Mouse (Mus musculus) cerebellum, postnatal 36 days (tissue): ENCODE measurements around the gene Prmt3.

Experiments
- DNase-seq, 2 experiments: peaks; one replicate each; pipeline ENCODE4 v3.0.0; 2021 to 2022; ENCODE audit warnings: mixed read lengths in 2 of 2

The Prmt3 gene

DNA sequence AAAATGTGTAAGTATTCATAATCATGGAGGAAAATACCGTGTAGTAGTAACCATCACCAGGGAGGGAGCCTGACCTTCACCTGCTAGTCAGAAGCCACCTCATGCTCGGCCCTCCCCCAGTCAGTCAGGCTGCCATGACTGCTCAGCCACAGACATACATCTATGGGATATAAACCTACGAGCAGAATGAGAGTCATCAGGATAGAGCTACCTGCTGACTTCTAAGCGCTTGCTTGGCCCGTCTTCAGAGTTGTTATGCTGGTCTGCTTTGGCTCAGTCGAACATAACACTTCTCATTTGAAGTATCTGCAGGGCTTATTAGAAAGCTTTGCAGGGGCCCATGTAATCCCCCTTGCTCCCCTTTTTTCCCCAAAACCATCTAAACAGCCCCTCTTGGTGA, 25.4 kb downstream of the Prmt3 start:
- no peak for DNase-seq

DNA sequence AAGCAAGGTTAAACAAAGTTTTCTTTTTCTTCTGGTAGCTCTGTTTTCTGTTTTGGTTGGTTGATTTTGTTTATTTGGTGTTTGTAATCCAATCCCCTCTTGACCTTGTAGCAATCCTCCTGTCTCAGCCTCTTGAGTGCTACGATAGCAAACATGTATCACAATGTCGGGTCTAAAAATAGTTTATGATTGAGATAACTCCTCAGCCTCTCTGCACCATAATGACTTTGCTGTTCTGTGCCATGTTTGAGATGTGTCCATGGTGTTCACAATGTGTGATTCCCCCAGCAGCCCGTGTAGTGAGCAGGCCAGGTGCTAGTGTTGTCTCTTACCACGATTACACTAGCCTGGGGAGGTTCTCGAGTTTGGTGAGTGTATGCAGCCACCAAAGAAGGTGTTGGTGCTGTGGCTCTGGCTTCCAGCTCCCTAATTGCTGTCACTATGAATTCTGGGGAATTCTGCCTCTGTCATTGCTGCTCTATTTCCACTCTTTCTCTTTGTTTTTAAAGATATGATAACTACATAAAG, 26.6 kb downstream of the Prmt3 start:
- DNase-seq = no peak

DNA sequence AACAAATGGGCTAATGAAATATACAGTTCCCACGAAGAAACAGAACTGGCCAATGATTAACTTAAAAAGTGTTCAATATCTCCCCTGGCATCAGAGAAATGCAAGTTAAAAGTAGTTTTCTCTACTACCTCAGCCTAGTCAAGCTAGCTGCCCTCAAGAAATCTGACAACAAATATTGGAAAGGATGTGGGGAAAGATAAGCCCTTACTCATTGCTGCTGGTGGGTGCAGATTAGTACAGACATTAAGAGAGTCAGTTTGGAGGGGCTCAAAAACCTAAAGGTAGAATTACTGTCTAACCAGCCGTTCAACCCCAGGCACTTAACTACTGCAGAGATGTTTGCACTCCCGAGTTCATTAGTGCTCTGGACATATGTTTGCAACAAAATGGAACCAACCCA, 27.5 kb downstream of the Prmt3 start:
- no peak for DNase-seq

DNA sequence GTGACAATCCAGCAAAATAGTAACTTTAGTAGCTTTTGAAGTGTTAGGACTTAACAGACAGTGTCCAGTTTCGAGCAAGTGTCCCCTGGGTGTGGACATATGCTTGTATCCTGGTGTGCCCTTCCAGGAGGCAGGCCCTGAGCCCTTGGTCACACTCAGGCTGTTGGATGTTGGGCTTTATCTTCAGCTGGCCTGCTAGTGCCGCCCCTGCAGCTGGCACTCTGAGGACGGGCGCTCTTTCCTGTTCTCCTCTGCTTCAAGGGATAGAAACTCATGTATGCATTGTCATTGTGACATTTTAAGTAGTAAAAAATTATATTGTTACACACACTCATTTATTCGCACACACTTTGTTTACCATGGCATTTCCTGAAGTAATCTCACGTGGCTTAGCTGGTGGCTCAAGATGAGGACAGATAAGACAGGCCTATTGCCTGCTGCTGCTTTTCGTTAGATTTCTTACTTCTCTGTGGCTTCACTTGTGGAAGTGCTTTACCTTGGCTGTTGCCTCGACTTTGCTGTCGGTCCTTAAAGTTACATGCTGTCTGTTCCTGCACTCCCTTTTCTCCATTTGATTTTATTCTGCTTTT, 29.0 kb downstream of the Prmt3 start:
- DNase-seq = no peak

DNA sequence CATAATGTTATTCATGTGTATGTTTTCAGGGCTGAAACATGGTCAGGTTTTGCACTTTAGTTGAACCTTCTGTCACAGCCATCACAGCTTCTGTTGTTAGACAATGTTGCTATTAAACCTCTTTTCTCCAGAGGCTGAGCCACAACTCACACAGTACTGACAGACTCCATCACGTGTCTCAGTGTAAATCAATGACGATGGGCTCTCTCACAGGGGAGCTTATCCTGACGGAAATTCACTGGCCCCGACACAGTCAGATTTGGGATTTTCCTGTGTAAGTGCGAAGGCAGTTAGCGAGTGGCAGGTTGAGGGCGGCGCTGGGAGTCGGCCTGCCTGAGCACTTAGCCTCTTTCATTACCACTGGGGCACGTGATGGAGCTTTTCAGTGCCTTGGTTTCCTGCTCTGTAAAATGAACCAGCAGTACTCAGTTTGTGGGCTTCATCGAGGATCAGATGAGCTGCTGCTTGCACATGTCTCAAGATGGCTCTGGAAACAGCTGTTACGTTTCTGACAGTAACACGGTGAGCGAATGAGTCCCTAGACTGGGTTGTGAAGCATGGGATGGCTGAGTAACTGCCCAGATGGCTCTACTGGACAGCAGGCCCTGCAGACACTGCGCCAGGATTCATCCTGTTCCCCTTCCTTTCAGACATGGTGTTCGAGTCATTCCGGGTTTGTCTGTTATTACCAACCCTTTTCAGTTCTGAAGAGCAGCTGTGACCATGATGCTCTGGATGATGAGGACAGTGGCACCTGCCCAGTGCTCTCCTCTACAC, 29.9 kb downstream of the Prmt3 start:
- DNase-seq = no peak

DNA sequence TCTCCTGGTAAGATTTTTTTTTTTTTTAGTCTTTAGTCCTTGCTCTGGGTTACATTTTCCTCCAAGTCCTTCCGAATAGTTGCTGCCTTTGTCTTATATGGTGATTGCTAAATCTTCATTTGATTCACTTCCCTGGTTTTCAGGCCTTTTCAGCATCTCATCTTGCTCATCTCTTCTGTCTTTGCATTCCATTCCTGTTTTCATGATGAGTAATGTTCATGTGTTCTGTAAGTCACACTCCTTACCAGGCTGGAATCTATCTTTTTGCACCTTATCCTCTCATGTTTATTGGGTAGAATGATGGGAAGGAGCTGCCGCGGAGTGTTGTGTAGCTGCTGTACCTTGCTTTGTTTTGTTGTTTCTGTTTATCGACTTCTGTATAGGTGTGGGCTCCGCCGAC, 31.0 kb downstream of the Prmt3 start:
- DNase-seq = no peak

DNA sequence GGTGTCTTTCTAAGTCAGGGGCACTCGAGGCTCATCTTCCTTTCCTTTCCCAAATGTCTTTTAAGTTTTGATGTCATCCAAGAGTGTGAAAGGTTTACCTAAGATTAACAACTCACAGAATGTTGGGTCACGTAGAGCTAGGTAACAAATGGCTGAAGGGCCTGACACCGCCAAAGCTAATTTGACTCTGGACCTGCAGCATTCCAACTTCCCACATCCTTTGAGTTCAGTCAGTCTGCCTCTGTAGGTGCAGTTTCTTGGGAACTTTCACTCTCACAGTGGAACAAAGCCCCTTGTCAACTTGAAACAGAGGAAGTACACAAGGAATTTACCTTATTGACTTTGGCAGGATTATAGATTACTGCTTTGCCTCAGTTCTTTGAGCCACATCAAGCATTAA, 31.4 kb downstream of the Prmt3 start:
- DNase-seq = no peak

DNA sequence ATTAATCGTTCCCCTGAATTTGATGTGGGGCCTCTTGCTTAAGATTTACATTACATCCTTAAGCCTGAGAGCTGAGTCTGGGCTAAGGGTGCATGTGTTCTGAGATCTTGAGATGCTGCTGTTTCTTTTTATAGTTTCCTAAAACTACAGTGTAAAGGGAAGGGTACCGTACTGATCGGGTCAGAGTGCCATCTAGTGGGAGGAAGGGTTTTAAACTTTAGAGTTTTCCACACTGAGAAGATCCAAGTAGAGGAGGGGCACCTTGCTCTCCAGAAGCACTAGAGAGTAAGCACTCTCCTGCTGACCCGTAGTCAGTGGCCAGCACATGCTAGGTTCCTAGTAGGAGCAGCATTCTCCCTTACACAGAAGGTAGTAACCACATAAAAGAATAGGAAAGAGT, 33.2 kb downstream of the Prmt3 start:
- DNase-seq = no peak

DNA sequence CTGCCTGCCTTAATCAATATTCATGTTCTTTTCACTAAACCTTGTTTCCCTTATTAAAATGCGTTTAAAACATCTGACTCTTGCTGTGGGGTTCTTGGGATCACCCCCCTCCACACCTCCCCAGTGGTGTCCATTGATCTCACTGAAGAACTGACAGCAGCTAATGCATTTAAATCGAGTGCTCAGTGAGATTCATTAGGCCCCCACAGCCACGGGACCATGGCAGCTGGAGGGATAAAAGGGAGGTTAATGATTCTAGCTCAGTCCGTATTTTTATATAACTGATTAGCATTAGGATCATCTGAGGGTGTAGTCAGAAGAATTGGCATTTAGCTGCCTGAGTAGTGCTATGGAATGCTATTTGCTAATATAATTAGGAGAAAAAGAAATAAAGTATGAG, 41.2 kb downstream of the Prmt3 start:
- no peak for DNase-seq

DNA sequence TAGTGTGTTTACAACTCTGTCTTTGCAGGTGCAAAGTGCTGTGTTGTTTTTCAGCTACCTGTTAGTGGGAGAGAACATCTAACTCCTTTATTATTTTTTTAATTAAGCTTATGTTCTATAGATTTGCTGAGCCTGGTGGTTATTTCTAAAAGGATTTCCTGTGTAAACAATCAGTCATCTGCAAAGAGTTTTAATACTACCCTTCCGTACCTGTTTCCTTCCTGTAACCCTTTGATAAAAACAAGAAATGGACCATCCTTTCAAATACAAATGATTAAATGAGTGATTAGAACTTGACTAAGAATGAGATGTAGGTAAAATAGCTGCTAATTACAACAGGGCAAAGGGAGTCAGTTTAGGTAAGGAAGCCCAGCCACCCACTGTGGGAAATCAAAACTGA, 43.2 kb downstream of the Prmt3 start:
- DNase-seq = no peak

DNA sequence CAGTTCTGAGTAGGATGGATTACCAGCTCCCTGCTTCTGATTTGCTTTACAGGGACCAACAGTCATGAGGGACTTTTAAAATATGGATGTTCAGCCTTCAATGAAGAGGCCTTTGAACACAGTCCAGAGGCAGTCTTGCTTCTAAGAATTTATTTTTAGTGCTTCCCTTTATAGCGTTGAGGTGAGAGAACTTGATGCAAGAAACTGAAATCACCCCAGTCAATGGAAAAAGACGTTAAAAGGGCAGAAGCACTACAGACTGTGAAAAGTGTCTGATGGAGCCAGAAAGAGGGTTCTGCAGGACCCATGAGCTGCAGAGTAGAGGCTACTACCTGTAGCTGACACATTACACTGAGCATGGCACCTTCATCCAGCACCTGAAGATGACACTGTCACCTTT, 43.9 kb downstream of the Prmt3 start:
- DNase-seq = no peak

DNA sequence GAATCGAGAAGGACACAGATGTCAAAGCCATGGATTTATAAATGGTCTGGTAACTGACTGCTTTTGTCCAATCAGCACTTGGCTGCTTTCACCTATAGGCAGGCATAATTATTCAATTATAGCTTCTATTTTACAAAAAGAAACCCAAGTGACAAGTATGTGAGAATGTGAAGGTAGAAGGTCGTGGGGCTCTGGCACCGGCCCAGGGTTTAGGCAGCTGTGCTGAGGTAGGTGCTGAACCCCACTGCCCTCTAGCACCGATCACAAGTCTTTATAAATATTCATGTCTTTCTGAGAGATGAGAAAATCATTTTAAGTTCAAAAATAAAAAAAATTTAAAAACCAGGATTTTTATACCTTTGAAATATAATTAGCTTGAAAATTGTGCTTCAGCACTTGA, 45.4 kb downstream of the Prmt3 start:
- DNase-seq = no peak

DNA sequence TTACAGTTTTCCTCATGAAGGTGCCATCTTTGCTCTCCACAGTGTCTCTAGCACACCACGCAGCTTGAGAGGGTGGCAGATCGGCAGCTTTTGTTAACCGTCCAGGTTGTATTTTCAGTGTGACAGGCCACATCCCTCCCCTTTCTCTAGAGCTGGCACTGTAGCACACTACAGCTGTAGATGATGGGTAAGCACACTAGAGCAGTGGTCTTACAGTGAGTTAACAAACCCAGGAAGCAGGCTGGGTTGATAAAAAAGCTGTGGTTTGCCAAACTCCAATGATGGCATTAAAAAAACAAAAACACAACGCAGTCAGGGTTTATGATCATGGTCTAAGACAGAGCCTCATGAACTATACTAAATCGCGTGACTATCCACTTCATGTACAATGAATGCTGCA, 45.9 kb downstream of the Prmt3 start:
- DNase-seq = no peak

DNA sequence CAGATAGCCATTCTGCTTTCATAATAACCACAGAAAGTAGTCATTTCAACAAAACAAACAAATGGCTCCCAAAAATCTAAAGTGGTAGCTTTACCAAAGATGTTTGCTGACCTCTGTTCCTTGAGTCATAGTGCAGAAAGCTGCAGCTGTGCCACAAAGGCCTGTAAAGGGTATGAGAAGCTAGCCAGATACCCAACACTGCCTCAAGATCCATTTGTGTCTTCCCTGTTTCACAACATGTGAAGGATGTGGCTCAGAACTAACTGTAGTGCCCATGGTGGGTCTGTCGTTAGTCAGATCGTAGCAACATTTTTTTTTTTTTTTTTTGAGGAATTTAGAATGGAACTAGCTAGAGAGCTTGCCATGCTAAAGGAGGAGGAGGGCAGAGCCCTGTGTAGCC, 46.4 kb downstream of the Prmt3 start:
- no peak for DNase-seq

DNA sequence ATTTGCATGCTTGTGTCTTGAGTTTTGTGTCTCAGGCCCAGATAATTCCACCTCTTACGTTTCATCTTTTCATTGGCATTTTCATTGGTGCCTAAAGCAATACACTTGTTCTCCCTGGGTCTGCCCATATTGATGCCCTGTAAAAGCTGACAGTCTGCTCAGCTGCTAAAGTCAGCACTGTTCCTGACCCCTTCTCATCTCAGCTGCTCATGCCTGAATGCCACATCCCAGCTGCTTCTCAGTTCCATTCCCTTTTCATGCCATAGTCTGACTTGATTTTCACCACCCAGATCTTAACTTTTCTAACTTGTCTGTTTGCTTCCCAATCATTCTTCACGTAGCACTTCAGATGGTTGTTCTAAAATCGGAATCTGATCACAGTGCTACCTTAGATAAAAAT, 47.3 kb downstream of the Prmt3 start:
- no peak for DNase-seq

DNA sequence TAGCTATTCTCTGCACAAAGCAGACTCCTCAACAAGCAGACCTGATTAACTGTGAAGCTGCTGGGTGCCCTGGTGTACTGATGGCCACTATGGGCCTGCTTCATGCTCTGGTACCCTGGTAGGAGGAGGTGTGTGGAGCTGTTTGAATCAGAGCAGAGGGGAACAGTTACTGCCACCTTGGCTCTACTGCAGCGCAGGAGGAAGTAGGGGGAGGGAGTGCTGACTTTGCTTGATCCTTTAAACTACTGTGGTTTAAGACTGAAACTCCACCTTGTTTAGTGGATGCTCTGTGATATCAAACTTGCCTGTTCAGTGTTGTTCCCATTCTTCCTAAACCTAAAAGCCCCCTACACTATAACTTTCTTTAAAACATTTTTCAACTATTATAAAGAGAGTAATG, 49.8 kb downstream of the Prmt3 start:
- DNase-seq = no peak

DNA sequence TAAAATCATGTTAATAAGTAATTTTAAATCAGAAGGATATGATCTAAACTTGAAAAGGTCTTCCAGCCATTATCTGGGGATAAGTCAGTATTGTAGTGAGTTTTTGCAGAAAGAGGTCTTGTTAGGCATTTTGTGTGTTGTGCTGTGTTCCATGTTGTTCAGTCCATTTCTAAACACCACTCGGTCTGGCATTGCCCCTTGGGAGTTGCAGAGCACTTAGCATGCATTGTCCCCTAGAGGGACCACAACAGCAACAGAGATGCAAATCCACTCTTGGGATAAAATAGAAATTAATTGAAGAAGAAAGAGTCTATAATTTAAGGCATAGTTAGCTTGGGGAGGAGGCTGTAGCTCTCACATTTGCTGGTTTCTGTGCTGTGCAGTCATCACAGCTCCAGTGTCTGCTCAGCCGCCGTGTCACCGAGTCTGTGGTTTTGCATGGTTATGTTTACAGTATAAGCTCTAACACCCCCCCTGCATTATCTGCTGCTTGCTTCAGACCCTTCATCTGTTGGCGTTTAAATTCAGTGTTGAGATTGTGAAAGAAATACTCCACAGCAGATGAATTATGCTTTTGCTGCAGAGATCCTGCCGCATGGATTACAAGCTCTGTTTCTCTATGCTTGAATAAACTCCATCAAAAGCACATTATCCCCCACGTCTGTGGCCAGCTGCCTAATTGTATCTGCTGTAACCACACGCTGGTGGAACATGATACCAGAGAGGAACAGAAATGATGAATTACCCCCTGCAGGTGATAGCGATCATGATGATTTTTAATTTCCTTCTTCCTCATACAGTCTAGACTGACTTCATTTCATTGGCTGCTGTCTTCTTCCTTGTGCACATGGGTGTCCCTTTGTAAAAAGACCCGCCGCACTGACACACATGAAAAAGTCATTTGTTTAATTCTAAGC, 64.5 kb downstream of the Prmt3 start:
- DNase-seq = no peak

DNA sequence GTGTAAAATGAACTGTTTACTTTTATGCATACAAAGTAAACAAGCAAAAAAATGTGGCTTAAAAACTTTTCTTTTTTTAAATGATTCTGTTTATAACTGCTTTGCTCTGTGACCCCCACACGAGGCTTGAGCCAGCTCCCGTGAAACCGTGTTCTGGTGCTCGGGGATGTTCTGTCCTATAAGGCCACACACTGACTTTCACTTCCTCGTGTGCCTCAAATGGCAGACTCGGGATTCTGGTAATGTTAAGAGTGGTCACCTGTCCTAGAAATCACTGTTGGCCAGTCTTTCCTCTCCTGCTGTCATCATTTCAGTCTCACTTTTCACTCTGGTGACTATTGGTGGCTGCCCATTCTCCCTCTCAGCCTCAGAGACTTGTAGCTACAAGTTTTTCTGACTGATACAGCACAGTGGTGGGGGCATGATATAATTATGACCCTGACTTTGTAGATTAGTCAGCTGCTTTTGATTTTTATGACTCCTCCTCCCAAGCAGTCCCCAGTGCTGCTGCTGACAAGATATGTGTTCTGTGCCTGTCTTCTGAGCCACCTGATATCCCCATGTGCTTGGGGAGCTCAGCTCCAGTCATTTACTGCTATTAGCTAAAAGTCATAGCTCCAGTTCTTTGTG, 65.3 kb downstream of the Prmt3 start:
- no peak for DNase-seq

DNA sequence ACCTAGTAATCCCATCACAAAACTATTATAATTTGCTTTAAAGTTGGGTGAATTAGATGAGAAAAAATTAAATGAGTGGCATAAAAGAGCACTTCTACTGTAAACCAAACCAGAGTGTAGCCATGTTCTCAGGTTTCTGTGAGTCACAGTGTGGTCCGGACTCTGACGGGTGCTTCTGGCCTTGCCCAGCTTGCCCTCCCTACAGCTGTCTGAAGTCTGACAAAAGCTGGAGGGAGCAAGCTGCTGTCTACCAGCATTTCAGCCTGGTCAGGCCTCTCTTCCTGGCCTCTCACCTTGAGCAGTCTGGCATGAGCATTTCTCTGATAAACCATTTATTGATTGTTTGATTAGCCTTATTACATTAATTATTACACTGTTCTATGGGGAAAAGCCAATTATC, 69.8 kb downstream of the Prmt3 start:
- no peak for DNase-seq

DNA sequence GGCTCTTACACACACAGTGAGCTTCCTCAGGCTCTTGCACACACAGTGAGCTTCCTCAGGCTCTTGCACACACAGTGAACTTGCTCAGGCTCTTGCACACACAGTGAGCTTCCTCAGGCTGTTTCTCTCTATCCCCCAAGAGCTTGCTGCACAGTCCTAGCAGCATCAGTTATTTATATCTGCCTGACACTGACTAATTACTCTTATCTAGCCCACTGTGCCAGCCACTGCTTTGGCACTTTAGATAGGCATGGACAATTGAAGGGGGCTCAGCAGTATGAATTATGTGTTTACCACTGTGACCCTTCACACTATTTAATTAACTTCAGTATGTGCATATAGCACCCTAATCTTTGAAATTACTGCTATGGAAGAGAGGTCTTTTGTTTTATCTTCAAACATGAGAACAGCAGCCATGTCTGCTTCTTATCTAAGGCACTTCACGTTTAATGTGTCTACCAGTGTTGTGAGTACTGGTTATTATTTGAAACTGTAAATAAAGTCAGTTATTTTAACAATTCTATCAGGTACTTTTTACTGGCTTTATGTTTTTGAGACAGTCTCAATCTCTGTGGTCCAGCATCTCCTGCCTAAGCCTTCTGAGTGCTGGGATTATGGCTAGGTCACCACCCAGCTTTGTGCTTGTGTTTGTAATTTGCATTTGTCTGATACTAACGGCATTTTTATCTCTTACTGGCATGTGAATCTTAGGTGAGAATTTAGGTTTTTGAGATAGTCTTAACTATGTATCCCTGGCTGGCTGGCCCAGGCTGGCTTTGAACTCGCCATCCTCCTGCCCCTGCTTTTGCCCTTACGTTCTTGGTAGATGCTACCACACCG, 75.4 kb downstream of the Prmt3 start:
- DNase-seq = no peak

DNA sequence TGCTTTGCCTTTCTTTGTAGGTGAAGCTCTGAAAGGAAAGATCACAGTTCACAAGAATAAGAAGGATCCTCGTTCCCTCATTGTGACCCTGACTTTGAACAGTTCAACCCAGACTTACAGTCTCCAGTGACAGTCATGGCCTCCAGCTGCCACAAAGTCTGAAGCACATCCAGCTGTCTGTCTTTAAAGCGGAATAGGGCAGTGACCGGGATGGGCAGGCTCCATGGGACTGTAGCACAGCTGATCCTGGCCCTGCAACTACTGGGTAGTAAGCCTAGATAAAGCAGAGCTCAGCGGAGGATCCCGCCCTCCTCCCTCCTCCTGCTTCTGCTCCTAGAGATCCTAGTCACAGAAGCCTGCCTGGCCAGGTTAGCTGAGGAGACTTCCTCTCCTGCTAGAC, 79.2 kb downstream of the Prmt3 start:
- no peak for DNase-seq

DNA sequence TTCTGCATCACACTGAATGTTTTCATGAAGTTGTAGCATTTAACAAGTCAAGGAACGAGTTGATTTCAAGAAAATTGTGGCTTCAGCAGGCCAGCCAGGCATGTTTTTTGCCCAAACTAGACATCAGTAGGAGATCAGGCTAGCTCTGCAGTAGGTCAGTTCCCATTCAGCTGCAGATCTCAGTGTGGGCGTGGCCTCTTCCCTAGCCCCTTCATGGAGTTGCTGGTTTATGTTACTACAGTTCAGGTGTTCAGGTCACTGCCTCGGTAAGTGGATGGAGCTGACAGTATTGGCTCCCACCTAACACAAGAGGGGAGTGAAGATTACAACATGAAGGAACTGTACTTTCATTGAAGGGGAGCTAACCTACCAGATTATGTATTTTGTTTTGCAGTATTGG, 80.1 kb downstream of the Prmt3 start:
- no peak for DNase-seq
